Mouse (Mus musculus) myocyte (in vitro differentiated cells): ENCODE data around the gene Lrrc32. TPM values are rescaled to one million over a fixed set of nuclear protein-coding genes. Genes with fewer than 3 reads are reported as not detected.

Source experiments
- H3K27me3 ChIP-seq: one replicate; pipeline ENCODE4 v1.6.1; 2011; ENCODE audit not compliant: control insufficient read depth, insufficient read depth, insufficient read length
- H3K36me3 ChIP-seq: one replicate; pipeline ENCODE4 v1.6.1; 2011; ENCODE audit not compliant: control insufficient read depth, insufficient read depth
- H3K4me2 ChIP-seq: one replicate; pipeline ENCODE4 v1.6.1; 2011; ENCODE audit warnings: low read depth, control low read depth
- H3K4me3 ChIP-seq: one replicate; pipeline ENCODE4 v1.5.1; 2011; ENCODE audit warnings: mild to moderate bottlenecking, control low read depth, moderate library complexity
- H3K79me2 ChIP-seq: one replicate; pipeline ENCODE4 v1.6.1; 2011; ENCODE audit not compliant: control insufficient read depth, insufficient read depth
- H3ac ChIP-seq: one replicate; pipeline ENCODE4 v1.6.1; 2011; ENCODE audit not compliant: control insufficient read depth, insufficient read length
- CEBPB ChIP-seq: IDR thresholded peaks from 2 replicates; pipeline ENCODE4 v1.6.1; 2011; ENCODE audit warnings: mild to moderate bottlenecking, moderate library complexity; ENCODE audit not compliant: poor library complexity, insufficient read depth, severe bottlenecking
- E2F4 ChIP-seq: IDR thresholded peaks from one replicate; pipeline ENCODE4 v1.6.1; 2011; ENCODE audit warnings: mild to moderate bottlenecking, control low read depth, moderate library complexity; ENCODE audit not compliant: insufficient read depth
- MAX ChIP-seq: IDR thresholded peaks from one replicate; pipeline ENCODE4 v1.6.1; 2011; ENCODE audit warnings: low read depth, mild to moderate bottlenecking, control low read depth
- MYOD1 ChIP-seq, 3 experiments: IDR thresholded peaks; one replicate each; pipeline ENCODE4 v1.6.1; 2011; ENCODE audit warnings: control low read depth in 2 of 3, low read depth in 2 of 3, mild to moderate bottlenecking in 2 of 3, moderate library complexity in 1 of 3; ENCODE audit not compliant: insufficient read length in 2 of 3, control insufficient read depth in 1 of 3
- MYOG ChIP-seq, 3 experiments: IDR thresholded peaks; one replicate each; pipeline ENCODE4 v1.6.1; 2011; ENCODE audit warnings: control low read depth in 2 of 3, low read depth in 2 of 3, mild to moderate bottlenecking in 2 of 3; ENCODE audit not compliant: insufficient read length in 2 of 3, control insufficient read depth in 1 of 3, insufficient read depth in 1 of 3
- POLR2A ChIP-seq: IDR thresholded peaks from one replicate; pipeline ENCODE4 v1.6.1; 2011; ENCODE audit warnings: low read depth, mild to moderate bottlenecking, control low read depth, moderate library complexity; ENCODE audit not compliant: insufficient read length
- POLR2AphosphoS2 ChIP-seq: IDR thresholded peaks from one replicate; pipeline ENCODE4 v1.6.1; 2011; ENCODE audit warnings: low read depth, control low read depth; ENCODE audit not compliant: insufficient read length
- REST ChIP-seq: IDR thresholded peaks from one replicate; pipeline ENCODE4 v1.6.1; 2011; ENCODE audit warnings: mild to moderate bottlenecking, control low read depth, moderate library complexity; ENCODE audit not compliant: insufficient read depth, insufficient read length
- SRF ChIP-seq: IDR thresholded peaks from one replicate; pipeline ENCODE4 v1.6.1; 2011; ENCODE audit warnings: low read depth; ENCODE audit not compliant: control insufficient read depth, insufficient read length
- TCF12 ChIP-seq: IDR thresholded peaks from one replicate; pipeline ENCODE4 v1.6.1; 2011; ENCODE audit warnings: mild to moderate bottlenecking, control low read depth; ENCODE audit not compliant: poor library complexity, insufficient read depth, severe bottlenecking
- TCF3 ChIP-seq: IDR thresholded peaks from one replicate; pipeline ENCODE4 v1.6.1; 2011; ENCODE audit warnings: low read depth, control low read depth; ENCODE audit not compliant: insufficient read length
- USF1 ChIP-seq: IDR thresholded peaks from one replicate; pipeline ENCODE4 v1.6.1; 2011; ENCODE audit warnings: low read depth, mild to moderate bottlenecking, control low read depth, moderate library complexity
- polyA plus RNA-seq: library from polyadenylated mRNA; unstranded; fragments of >200 nt; fragmentation: generic; extraction: Trizol; gene quantifications from one replicate; pipeline ENCODE4 v1.2.1, GENCODE M21; 2012; ENCODE audit warnings: missing spikeins

Gene Lrrc32
- polyA plus RNA-seq, 1 experiment, result 0.22 TPM

DNA sequence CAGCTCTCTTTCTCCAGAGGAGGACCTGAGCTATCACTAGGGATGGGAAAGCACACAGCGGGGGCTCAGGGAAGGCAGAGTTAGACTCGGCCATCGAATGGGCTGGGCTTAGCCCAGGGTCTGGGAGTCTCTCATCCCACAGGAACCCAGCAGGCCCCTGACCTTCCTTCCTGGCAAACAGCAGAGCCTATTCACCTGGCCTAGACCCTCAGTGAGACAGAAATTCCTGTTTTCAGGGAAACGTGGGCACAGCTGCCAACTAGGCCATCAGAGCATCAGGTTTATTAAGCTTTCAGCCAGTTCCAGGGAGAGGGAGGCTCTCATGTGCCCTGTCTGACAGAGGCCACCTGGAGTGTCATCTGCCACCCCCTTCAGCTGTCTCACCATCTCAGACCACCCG is 13.8 kb downstream of the Lrrc32 start:
- Histone ChIP-seq H3K27me3 (no peaks in the 10 kb centered on the region), H3K79me2 (no peaks in the 10 kb centered on the region), H3K4me2 (no peak overlapping the region), H3K36me3 (no peaks in the 10 kb centered on the region), H3K4me3 (no peak overlapping the region), H3ac (no peak overlapping the region)
- TF ChIP-seq MAX, result no peak
- TF ChIP-seq REST, result no peak
- TF ChIP-seq MYOD1 (IDR thresholded peaks at IDR 0.05; ENCODE audit: control insufficient read depth in 1 of 3, insufficient read length in 2 of 3, low read depth in 2 of 3), result no peak
- no peak for TF ChIP-seq TCF12

DNA sequence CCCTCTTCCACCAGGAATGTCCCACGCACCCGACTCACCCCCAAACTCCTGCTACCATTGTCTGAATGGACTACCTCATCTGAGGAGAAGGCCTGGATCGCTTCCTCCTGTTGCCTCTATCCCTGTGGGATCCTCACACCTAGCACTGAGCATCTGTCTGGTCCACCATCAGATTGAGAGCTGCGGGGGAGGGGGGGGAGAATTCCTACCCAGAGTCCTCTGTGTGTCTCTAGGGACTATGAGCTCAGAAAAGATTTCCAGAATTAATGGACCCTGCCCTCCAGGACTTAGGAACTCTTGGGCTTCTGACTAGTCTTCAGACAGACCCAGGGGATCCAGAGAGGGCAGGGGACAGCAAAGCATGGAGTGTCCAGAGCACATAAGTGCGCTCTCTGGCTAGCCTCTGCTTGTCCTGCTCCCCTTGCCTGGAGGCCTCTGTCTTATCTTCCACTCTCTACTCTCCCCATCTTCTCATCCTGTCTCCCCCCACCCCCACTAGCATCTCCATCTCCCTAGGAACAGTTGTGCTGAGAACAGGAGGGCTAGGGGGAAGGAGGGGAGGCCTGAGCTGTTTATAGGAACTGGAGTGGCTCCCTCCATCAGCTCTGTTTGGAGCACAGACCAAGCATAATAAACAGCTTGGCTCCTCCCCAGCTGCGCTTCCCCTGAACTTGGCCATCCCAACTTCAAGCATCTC is 15.0 kb downstream of the Lrrc32 start:
- no peak overlapping the region for H3K4me3 ChIP-seq
- H3K79me2 ChIP-seq, result no peaks in the 10 kb centered on the region
- H3K27me3 ChIP-seq, result no peaks in the 10 kb centered on the region
- no peak for TF ChIP-seq E2F4
- no peak overlapping the region for H3ac ChIP-seq
- H3K4me2 ChIP-seq, result no peak overlapping the region
- H3K36me3 ChIP-seq, result no peaks in the 10 kb centered on the region

GRCm38 (mm10) chr7:98504726-98505314 is 15.7 kb downstream of the Lrrc32 start:
- Histone ChIP-seq H3K27me3 (no peaks in the 10 kb centered on the region), H3K4me3 (no peak overlapping the region), H3K4me2 (no peak overlapping the region), H3K36me3 (no peaks in the 10 kb centered on the region), H3ac (no peak overlapping the region), H3K79me2 (no peaks in the 10 kb centered on the region)
- TF ChIP-seq MAX (no peak), POLR2AphosphoS2 (no peak)

GRCm38 (mm10) chr7:98505664-98506063 is 16.6 kb downstream of the Lrrc32 start:
- no peak for TF ChIP-seq USF1
- no peak for TF ChIP-seq CEBPB
- TF ChIP-seq MYOG (IDR thresholded peaks at IDR 0.05; ENCODE audit: control insufficient read depth in 1 of 3, insufficient read depth in 1 of 3, insufficient read length in 2 of 3, low read depth in 2 of 3), result no peak
- TF ChIP-seq POLR2A, result no peak
- no peak for TF ChIP-seq MYOD1 (IDR thresholded peaks at IDR 0.05; ENCODE audit: control insufficient read depth in 1 of 3, insufficient read length in 2 of 3, low read depth in 2 of 3)
- no peak for TF ChIP-seq POLR2AphosphoS2
- TF ChIP-seq MAX, result no peak
- TF ChIP-seq REST, result no peak
- TF ChIP-seq TCF12, result no peak
- no peak for TF ChIP-seq TCF3
- no peak for TF ChIP-seq E2F4
- no peak for TF ChIP-seq SRF
- Histone ChIP-seq H3K36me3 (no peaks in the 10 kb centered on the region), H3K4me3 (no peak overlapping the region), H3ac (no peak overlapping the region), H3K27me3 (no peaks in the 10 kb centered on the region), H3K79me2 (no peaks in the 10 kb centered on the region), H3K4me2 (no peak overlapping the region)

DNA sequence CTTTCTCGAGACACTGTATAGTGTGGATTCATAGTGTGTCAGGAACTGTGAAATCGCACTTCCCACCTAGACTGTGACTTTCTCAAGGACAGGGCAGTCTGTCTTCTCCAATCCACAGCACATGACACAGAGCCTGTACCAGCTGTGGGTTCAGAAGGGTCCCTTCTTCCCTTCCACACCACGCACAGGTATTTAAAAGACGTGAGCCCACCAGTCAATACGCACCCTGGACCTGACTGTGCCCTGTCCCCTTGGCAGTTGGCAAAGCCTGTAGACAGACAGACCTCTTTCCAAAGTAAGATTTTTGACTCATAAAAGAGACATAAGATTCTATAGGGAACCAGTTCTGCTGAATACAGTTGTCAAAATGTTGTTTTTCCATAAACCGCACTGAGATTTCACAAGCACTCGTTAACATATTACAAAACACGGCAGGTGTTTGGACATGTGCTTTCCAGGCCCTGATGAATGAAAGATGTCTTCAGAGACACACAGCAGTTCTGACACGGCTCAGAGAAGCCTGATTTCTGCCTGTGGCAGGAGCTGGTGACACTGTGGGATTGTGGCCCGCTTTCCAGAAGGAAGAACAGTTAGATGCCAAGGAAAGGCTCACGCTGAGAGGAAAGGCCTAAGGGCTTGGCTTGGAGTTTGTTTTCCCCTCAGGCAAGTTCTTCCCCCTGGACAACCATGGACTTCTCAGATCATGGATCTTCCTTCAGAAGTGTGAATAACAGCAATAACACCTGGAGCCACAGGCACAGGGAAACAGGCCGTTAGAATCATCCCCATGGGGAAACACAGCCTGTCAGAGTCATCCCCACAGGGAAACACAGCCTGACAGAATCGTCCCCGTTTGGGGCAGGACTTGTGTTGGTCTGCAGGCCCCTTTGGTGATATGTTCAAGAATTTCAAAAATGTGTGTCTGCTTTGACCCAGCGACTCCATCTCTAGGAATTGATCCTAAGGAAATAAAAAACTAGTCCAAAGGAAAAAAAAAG is 22.2 kb downstream of the Lrrc32 start:
- H3K4me2 ChIP-seq, result no peak overlapping the region
- no peak overlapping the region for H3K4me3 ChIP-seq
- no peaks in the 10 kb centered on the region for H3K79me2 ChIP-seq
- no peaks in the 10 kb centered on the region for H3K36me3 ChIP-seq
- H3ac ChIP-seq, result no peak overlapping the region
- TF ChIP-seq POLR2A (no peak), TCF3 (no peak), MYOD1 (IDR thresholded peaks at IDR 0.05; ENCODE audit: control insufficient read depth in 1 of 3, insufficient read length in 2 of 3, low read depth in 2 of 3) (no peak), CEBPB (no peak), TCF12 (no peak), REST (no peak), SRF (no peak), MYOG (IDR thresholded peaks at IDR 0.05; ENCODE audit: control insufficient read depth in 1 of 3, insufficient read depth in 1 of 3, insufficient read length in 2 of 3, low read depth in 2 of 3) (no peak), USF1 (no peak), POLR2AphosphoS2 (no peak), MAX (no peak), E2F4 (no peak)
- no peaks in the 10 kb centered on the region for H3K27me3 ChIP-seq
